9 mouse cellular contexts compared by ENCODE assay signal in the genomic region with DNA sequence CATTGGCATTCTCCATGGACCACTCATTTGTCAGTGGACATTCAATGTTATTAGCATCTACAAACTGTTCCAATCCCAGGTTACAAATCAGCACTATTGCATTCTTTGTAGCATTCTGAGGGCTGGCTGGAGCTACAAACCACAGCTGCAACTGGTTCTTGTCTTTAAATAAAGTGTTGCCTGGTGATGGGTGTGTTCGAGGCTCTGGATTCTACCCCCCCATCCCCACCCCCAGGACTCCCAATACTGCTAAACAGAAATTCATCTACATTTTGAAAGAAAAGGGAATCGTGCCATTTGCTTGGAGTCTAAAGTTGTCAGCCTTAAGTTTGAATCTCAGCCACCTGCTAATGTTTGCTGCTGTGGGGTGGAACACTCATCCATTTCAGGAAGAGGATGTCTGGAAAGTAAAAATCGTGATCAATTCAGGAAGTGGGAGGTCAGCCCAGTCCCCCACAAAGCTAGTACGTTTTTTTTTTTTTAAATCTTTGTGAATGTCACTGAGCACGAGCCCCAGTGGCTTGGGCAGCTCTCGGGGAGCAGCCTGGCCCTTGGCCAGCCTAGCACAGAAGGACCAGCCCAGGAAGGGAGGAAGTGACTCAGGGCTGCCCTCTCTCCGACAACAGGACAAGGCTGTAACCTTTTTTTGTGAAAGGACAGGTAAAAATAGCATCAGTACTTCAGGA. TPM values are rescaled to one million over a fixed set of nuclear protein-coding genes. Genes with fewer than 3 reads are reported as not detected.
A peak's percentile ranks its signal among the peaks of the same experiment; 100 is the strongest.
DNase-seq lines count a peak whose midpoint lies in the region; ATAC-seq and TF ChIP-seq lines count a peak whose summit lies in the region.
"Had no signal": no experiment of that assay in that cellular context is flagged by ENCODE, and none has a peak within 500 bp of the region (broad histone marks: within the 10 kb centered on the region; RNA-seq: fewer than 3 reads in every experiment).

No protein-coding gene starts in this region.

- peak; percentile 6 for DNase-seq in Muller cell, postnatal 12 days (ENCODE audit: inconsistent ontology term)
- peak; percentile 47 to 51 for DNase-seq in adrenal gland, adult 18-20 months (ENCODE audit: low spot score in 2 of 2)
- peak; percentile 26 to 72 for DNase-seq in frontal cortex, adult 2 months (ENCODE audit: extremely low spot score in 1 of 2, low spot score in 1 of 2)
- DNase-seq in left cerebral cortex, adult 2 months (ENCODE audit: extremely low spot score in 1 of 2, low spot score in 2 of 2), result peak in 1 of 2 experiments; percentile 10
- DNase-seq in thymus, postnatal 14 days, result no peak
- DNase-seq in thymus, postnatal 25 days, result no peak

- no peak overlapping the region for H3K9ac ChIP-seq in midbrain, embryonic 13.5 days (replicated peaks)
- H3K9ac ChIP-seq: hindbrain, embryonic 15.5 days had no signal

- intact Hi-C loops in left cerebral cortex, adult 2 months (cut with DNase I), result loop anchor here (2.0 to 10.0 kb wide), 2 partner anchors 29 to 331 kb away; no protein-coding TSS in a partner anchor

- no peaks in the 10 kb centered on the region for H3K36me3 ChIP-seq in midbrain, embryonic 13.5 days
- H3K36me3 ChIP-seq: hindbrain, embryonic 15.5 days had no signal

- ATAC-seq in midbrain, embryonic 13.5 days, result no peak

- no peak overlapping the region for H3K4me2 ChIP-seq in midbrain, embryonic 13.5 days (replicated peaks)
- H3K4me2 ChIP-seq: hindbrain, embryonic 15.5 days had no signal

- no peaks in the 10 kb centered on the region for H3K4me1 ChIP-seq in midbrain, embryonic 13.5 days (replicated peaks)
- H3K4me1 ChIP-seq: hindbrain, embryonic 15.5 days had no signal

- H3K9me3 ChIP-seq in midbrain, embryonic 13.5 days, result no peaks in the 10 kb centered on the region
- H3K9me3 ChIP-seq: hindbrain, embryonic 15.5 days had no signal

- H3K4me3 ChIP-seq in left cerebral cortex, adult 2 months, result no peak overlapping the region
- no peak overlapping the region for H3K4me3 ChIP-seq in midbrain, embryonic 13.5 days (replicated peaks)
- H3K4me3 ChIP-seq: hindbrain, embryonic 15.5 days had no signal

- H3K27ac ChIP-seq in left cerebral cortex, adult 2 months, result peak overlapping the region; percentile 72
- H3K27ac ChIP-seq in midbrain, embryonic 13.5 days, result no peak overlapping the region
- H3K27ac ChIP-seq: hindbrain, embryonic 15.5 days; macrophage had no signal

- 72% methylated on average over 7 of the region's 7 CpGs for WGBS in midbrain, embryonic 13.5 days

- no peak for TF ChIP-seq CTCF in left cerebral cortex, adult 2 months (IDR thresholded peaks at IDR 0.05)

- no peaks in the 10 kb centered on the region for H3K27me3 ChIP-seq in midbrain, embryonic 13.5 days
- H3K27me3 ChIP-seq: hindbrain, embryonic 15.5 days had no signal

RNA-seq across cellular contexts. Expression of a gene that starts 39.3 kb away (rescaled TPM):
- total RNA-seq in adrenal gland, adult 18-20 months (2021), result 1 to 10 TPM; 3.0 to 3.5 TPM
- 164 TPM in 2 replicates for polyA plus RNA-seq in frontal cortex, adult 2 months (2012; rRNA removed)
- 100 to 1,000 TPM; 311 to 384 TPM for total RNA-seq in left cerebral cortex, adult 2 months (2021)
- 76.3 and 79.8 TPM in 2 replicates for polyA plus RNA-seq in midbrain, embryonic 13.5 days (2015; fragmentation: Nextera tagmentation; extraction: Ambion mirVana)
- polyA plus RNA-seq: macrophage had no signal

Comparison
In these comparisons a context has a peak if more than half of its experiments do, and no peak if none do; other contexts are left out.
1. DNase-seq: peak in Muller cell, postnatal 12 days (single experiment), adrenal gland, adult 18-20 months (2 of 2) and frontal cortex, adult 2 months (2 of 2); none in thymus, postnatal 14 days (single experiment) and thymus, postnatal 25 days (single experiment).
2. RNA of a gene that starts 39.3 kb away (total RNA-seq): 311 to 384 TPM in left cerebral cortex, adult 2 months; 3.0 to 3.5 TPM in adrenal gland, adult 18-20 months; every median in the first group is over 10 times any median in the second.